Mouse (Mus musculus) lung, embryonic 16.5 days (tissue): ENCODE measurements around the gene Armc6. TPM values are rescaled to one million over a fixed set of nuclear protein-coding genes. Genes with fewer than 3 reads are reported as not detected.

Experiments
- ATAC-seq: fragments of 200-750 bp; cut with Nextera tagmentation; 2 replicates; pipeline ENCODE4 v1.8.0; 2017; ENCODE audit warnings: low read depth, mild to moderate bottlenecking, moderate library complexity
- H3K27ac ChIP-seq: fragments of 300-500 bp; sonication (generic); 2 replicates; pipeline ENCODE4 v1.5.1; 2014; ENCODE audit warnings: mild to moderate bottlenecking, control low read depth, low read length
- H3K27me3 ChIP-seq: fragments of 300-500 bp; sonication (generic); 2 replicates; pipeline ENCODE4 v1.6.1; 2014; ENCODE audit warnings: low read depth, low read length, mixed read lengths; ENCODE audit not compliant: control insufficient read depth, insufficient read depth
- H3K36me3 ChIP-seq: fragments of 300-500 bp; sonication (generic); 2 replicates; pipeline ENCODE4 v1.6.1; 2014; ENCODE audit warnings: low read length; ENCODE audit not compliant: control insufficient read depth, insufficient read depth
- H3K4me1 ChIP-seq: fragments of 300-500 bp; sonication (generic); replicated peaks from 2 replicates; pipeline ENCODE4 v1.6.1; 2014; ENCODE audit warnings: low read length, mixed read lengths; ENCODE audit not compliant: control insufficient read depth, insufficient read depth
- H3K4me2 ChIP-seq: fragments of 300-500 bp; sonication (generic); 2 replicates; pipeline ENCODE4 v1.6.1; 2014; ENCODE audit warnings: low read depth, low read length, control low read depth
- H3K4me3 ChIP-seq: fragments of 300-500 bp; sonication (generic); 2 replicates; pipeline ENCODE4 v1.5.1; 2014; ENCODE audit warnings: mild to moderate bottlenecking, low read length, control low read depth
- H3K9ac ChIP-seq: fragments of 300-500 bp; sonication (generic); 2 replicates; pipeline ENCODE4 v1.6.1; 2014; ENCODE audit warnings: low read length, control low read depth
- H3K9me3 ChIP-seq: fragments of 300-500 bp; sonication (generic); 2 replicates; pipeline ENCODE4 v1.6.1; 2016; ENCODE audit warnings: low read length; ENCODE audit not compliant: control insufficient read depth
- WGBS: fragments of 180-500 bp; shearing (Covaris S2); extraction: QIAGEN DNeasy Blood & Tissue Kit; methylation state at CpG from one replicate; pipeline ENCODE4 v1.1.7; 2014; 5-methylcytosine and 5-hydroxymethylcytosine counted together
- polyA plus RNA-seq: library from polyadenylated mRNA; unstranded; fragments of >200 nt; fragmentation: Nextera tagmentation; extraction: Ambion mirVana; gene quantifications from 2 replicates; pipeline ENCODE4 v1.2.1, GENCODE M21; 2015

The Armc6 gene
- polyA plus RNA-seq, 1 experiment from 2014 or later: 22.4 TPM

DNA sequence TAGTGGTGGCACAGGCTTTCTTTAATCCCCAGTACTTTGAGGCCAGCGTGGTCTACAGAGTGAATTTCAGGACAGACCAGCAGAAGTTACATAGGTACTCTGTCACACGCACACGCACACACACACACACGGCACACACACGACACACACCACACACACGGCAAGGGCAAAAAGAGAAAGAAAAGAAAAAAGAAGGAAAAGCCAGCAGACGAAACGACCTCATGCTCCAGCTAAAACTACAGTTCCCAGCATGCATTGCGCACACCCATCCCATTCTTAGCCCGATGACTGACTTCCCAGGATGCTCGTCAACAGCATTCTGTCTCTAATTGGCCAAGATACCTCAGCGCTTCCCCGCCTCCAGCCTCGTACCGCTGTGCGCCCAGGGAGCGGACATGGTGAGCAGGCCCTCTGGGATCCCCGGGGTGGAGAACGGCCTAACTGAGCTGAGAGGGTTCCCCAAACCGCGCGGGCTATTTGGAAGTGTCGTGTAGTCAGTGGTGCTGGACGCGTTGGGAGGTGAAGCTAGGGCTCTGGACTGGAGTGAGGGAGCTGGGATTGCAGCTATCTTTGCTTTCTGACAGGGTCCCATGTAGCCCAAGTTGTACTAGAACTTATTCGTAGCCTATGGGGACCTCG, 62.1 kb downstream of the Armc6 start, which contains the start of gene Tmem161a:
TSS of gene Tmem161a (plus strand) at position 314 of the 639 bp plus-strand sequence.
- Histone ChIP-seq H3K36me3 (peaks cover 1% of the 10 kb centered on the region), H3K4me3 (peak within 1 kb of the TSS; percentile 75), H3K4me1 (peaks cover 17% of the 10 kb centered on the region; the same call in 1 of the 2 replicates), H3K9ac (peak within 1 kb of the TSS; percentile 89), H3K4me2 (peak within 1 kb of the TSS; percentile 75), H3K9me3 (no peaks in the 10 kb centered on the region), H3K27ac (peak within 1 kb of the TSS; percentile 45), H3K27me3 (no peaks in the 10 kb centered on the region)
- peak; percentile 99 for ATAC-seq
- WGBS: 3% methylated on average over 27 of the region's 27 CpGs

DNA sequence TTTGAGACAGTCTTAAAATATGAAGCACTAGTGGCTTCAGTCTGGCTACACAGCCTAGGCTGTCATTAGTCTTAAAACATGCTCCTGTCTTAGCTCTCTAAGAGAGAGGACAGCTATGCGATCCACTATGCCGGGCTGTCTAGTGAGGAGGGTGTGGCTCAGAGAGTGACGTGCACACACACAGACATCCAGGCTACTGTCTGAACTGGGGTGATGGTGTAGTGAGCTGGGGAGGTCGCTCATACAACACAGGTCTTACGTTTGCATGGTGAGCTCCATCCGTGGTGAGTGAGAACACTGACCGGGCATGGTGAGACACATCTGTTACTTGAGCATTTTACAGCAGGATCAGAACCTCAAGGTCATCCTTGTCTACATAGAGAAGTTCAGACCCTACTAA, 63.0 kb downstream of the Armc6 start:
- no peak overlapping the region for H3K9ac ChIP-seq
- H3K27ac ChIP-seq: no peak overlapping the region
- no peaks in the 10 kb centered on the region for H3K36me3 ChIP-seq
- H3K27me3 ChIP-seq: no peaks in the 10 kb centered on the region
- H3K4me2 ChIP-seq: no peak overlapping the region
- no peak for ATAC-seq
- H3K4me1 ChIP-seq: peaks cover 17% of the 10 kb centered on the region; the same call in 1 of the 2 replicates
- 88% methylated on average over 7 of the region's 7 CpGs for WGBS
- no peaks in the 10 kb centered on the region for H3K9me3 ChIP-seq
- H3K4me3 ChIP-seq: no peak overlapping the region

DNA sequence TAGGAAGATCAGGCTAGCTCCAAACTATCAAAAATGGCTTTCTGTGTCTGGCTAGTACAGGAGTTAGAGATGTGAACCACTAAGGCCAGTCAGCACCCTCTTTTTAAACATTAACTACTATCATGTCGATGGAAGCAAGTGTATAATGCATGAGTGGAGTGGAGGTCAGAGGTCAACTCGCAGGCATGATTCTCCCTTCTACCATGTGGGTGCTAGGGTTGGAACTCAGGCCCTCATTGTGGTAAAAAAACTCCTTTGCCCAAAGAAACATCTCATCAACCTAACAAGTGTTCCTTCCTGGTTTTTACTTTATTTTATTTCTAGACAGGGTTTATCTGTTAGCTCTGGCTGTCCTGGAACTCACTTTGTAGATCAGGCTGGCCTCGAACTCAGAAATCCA, 63.5 kb downstream of the Armc6 start:
- Histone ChIP-seq H3K9ac (no peak overlapping the region), H3K4me3 (no peak overlapping the region), H3K36me3 (no peaks in the 10 kb centered on the region), H3K9me3 (no peaks in the 10 kb centered on the region), H3K27ac (no peak overlapping the region), H3K4me1 (peaks cover 17% of the 10 kb centered on the region; the same call in 1 of the 2 replicates), H3K4me2 (no peak overlapping the region), H3K27me3 (peaks cover 2% of the 10 kb centered on the region; the same call in 1 of the 2 replicates)
- ATAC-seq: no peak
- WGBS: 71% methylated on average over 3 of the region's 3 CpGs

Other genes with a start within 250 kb of the Armc6 start
- gene Gatad2a, start 238.1 kb downstream of the Armc6 start, polyA plus RNA-seq: 41.6 and 42.1 TPM in 2 replicates
- gene Mau2, start 191.7 kb downstream of the Armc6 start, polyA plus RNA-seq: 54.0 and 55.1 TPM in 2 replicates
- 43.1 and 44.1 TPM in 2 replicates for gene Sugp1, start 191.7 kb downstream of the Armc6 start, polyA plus RNA-seq
- gene Tm6sf2, start 161.5 kb downstream of the Armc6 start, polyA plus RNA-seq: 0.94 and 1.2 TPM in 2 replicates
- gene Hapln4, start 151.0 kb downstream of the Armc6 start, polyA plus RNA-seq: 0.06 TPM in 1 of 2 replicates, not detected in the other
- 0.21 and 0.59 TPM in 2 replicates for gene Ncan, start 113.6 kb downstream of the Armc6 start, polyA plus RNA-seq
- gene Nr2c2ap, start 103.1 kb downstream of the Armc6 start, polyA plus RNA-seq: 29.6 and 31.1 TPM in 2 replicates
- 21.1 and 21.2 TPM in 2 replicates for gene Rfxank, start 95.3 kb downstream of the Armc6 start, polyA plus RNA-seq
- gene Borcs8, start 95.0 kb downstream of the Armc6 start, polyA plus RNA-seq: 53.0 and 56.6 TPM in 2 replicates
- gene Mef2b, start 94.8 kb downstream of the Armc6 start, polyA plus RNA-seq: 0.29 and 0.38 TPM in 2 replicates
- gene Tmem161a, start 62.1 kb downstream of the Armc6 start, polyA plus RNA-seq: 68.8 and 69.9 TPM in 2 replicates
- gene Slc25a42, start 22.2 kb downstream of the Armc6 start, polyA plus RNA-seq: 5.1 and 5.2 TPM in 2 replicates
- gene Sugp2, start 240 bp downstream of the Armc6 start, polyA plus RNA-seq: 29.9 and 30.9 TPM in 2 replicates
- 60.0 and 66.8 TPM in 2 replicates for gene Homer3, start 48.4 kb upstream of the Armc6 start, polyA plus RNA-seq
- 39.6 and 44.8 TPM in 2 replicates for gene Ddx49, start 68.0 kb upstream of the Armc6 start, polyA plus RNA-seq
- 325 and 349 TPM in 2 replicates for gene Cope, start 68.1 kb upstream of the Armc6 start, polyA plus RNA-seq
- 2.4 and 3.0 TPM in 2 replicates for gene Cers1, start 81.3 kb upstream of the Armc6 start, polyA plus RNA-seq
- 0.40 and 1.4 TPM in 2 replicates for gene Gdf1, start 95.4 kb upstream of the Armc6 start, polyA plus RNA-seq
- 8.7 and 10.5 TPM in 2 replicates for gene Upf1, start 118.8 kb upstream of the Armc6 start, polyA plus RNA-seq
- gene Comp, start 139.1 kb upstream of the Armc6 start, polyA plus RNA-seq: 0.68 and 0.75 TPM in 2 replicates
- 13.9 and 15.4 TPM in 2 replicates for gene Crtc1, start 205.1 kb upstream of the Armc6 start, polyA plus RNA-seq
- 28.8 and 29.4 TPM in 2 replicates for gene Klhl26, start 242.5 kb upstream of the Armc6 start, polyA plus RNA-seq